Mouse (Mus musculus): Measurements from ENCODE around the gene Ankrd44. TPM values are rescaled to one million over a fixed set of nuclear protein-coding genes. Genes with fewer than 3 reads are reported as not detected.
A peak's percentile ranks its signal among the peaks of the same experiment; 100 is the strongest.

Gene Ankrd44
- polyA plus RNA-seq, 1 experiment from 2014 or later, result 10.5 TPM

GRCm38 (mm10) chr1:54791406-54791805, 134.8 kb downstream of the Ankrd44 start:
- H3K9ac ChIP-seq (ENCODE audit: low read length), result no peak overlapping the region
- no peak overlapping the region for H3K4me2 ChIP-seq (ENCODE audit: low read length)
- H3K27ac ChIP-seq (replicated peaks in 1 of 2; ENCODE audit: control insufficient read depth in 1 of 2, insufficient read depth in 1 of 2, low read depth in 2 of 2, low read length in 2 of 2), result no peak overlapping the region
- no peaks in the 10 kb centered on the region for H3K27me3 ChIP-seq (ENCODE audit: control insufficient read depth, insufficient read depth, low read length)
- no peak for ATAC-seq (ENCODE audit: insufficient number of reproducible peaks, insufficient read depth, low FRiP score, low read depth)
- H3K4me3 ChIP-seq (ENCODE audit: control insufficient read depth in 1 of 2, insufficient read depth in 1 of 2, low read depth in 1 of 2, low read length in 2 of 2), result no peak overlapping the region
- WGBS, result 67% methylated on average over 3 of the region's 3 CpGs
- peaks cover 4 to 11% of the 10 kb centered on the region in 2 experiments; a peak in 3 of 4 replicates for H3K4me1 ChIP-seq (ENCODE audit: control insufficient read depth in 2 of 2, insufficient read depth in 2 of 2, low read length in 2 of 2)
- H3K9me3 ChIP-seq (ENCODE audit: control insufficient read depth, low read length), result no peaks in the 10 kb centered on the region
- H3K36me3 ChIP-seq (ENCODE audit: control insufficient read depth, insufficient read depth, low read length), result no peaks in the 10 kb centered on the region

DNA sequence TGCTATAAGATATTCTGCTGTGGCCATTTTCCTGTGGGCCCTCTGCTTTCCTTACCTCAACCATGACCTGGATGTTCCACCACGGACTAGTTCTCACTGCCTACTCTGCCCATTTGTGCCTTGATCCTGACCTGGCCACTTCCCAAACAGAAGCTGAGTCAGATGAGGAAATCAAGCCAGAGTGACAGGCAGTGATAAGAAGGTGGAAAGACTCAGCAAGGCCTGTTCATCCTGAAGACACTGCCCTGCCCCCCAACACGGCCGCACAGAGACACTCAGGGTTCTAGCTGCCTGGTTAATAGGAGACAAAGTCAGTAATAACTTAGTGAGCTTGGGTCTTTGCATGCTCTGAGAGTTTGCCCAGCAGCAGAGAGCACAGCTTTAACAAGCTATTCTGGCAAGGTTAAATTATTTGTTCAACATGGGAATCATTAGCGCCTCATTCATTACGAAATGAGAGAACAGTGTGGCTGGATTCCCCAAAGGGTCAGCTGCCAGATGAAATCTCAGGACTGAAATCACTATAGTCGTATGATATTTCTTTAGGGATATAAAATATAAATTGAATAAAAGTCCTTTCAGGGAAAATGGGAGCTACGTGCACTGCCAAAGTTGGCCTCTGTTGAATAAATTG, 136.7 kb downstream of the Ankrd44 start:
- ATAC-seq (ENCODE audit: insufficient number of reproducible peaks, insufficient read depth, low FRiP score, low read depth), result no peak
- H3K27me3 ChIP-seq (ENCODE audit: control insufficient read depth, insufficient read depth, low read length), result no peaks in the 10 kb centered on the region
- no peak overlapping the region for H3K9ac ChIP-seq (ENCODE audit: low read length)
- H3K4me2 ChIP-seq (ENCODE audit: low read length), result no peak overlapping the region
- WGBS, result 54% methylated on average over 7 of the region's 7 CpGs
- no peaks in the 10 kb centered on the region for H3K36me3 ChIP-seq (ENCODE audit: control insufficient read depth, insufficient read depth, low read length)
- no peaks in the 10 kb centered on the region for H3K9me3 ChIP-seq (ENCODE audit: control insufficient read depth, low read length)
- H3K4me3 ChIP-seq (ENCODE audit: control insufficient read depth in 1 of 2, insufficient read depth in 1 of 2, low read depth in 1 of 2, low read length in 2 of 2), result no peak overlapping the region
- H3K27ac ChIP-seq (replicated peaks in 1 of 2; ENCODE audit: control insufficient read depth in 1 of 2, insufficient read depth in 1 of 2, low read depth in 2 of 2, low read length in 2 of 2), result no peak overlapping the region
- H3K4me1 ChIP-seq (ENCODE audit: control insufficient read depth in 2 of 2, insufficient read depth in 2 of 2, low read length in 2 of 2), result peaks cover 4 to 11% of the 10 kb centered on the region in 2 experiments; a peak in 3 of 4 replicates

- Histone ChIP-seq H3K9ac (ENCODE audit: low read length) (0 out of 2 replicates have a peak overlapping the region, but pooled peaks have one; percentile 11), H3K36me3 (ENCODE audit: control insufficient read depth, insufficient read depth, low read length) (no peaks in the 10 kb centered on the region), H3K27me3 (ENCODE audit: control insufficient read depth, insufficient read depth, low read length) (no peaks in the 10 kb centered on the region), H3K27ac (replicated peaks in 1 of 2; ENCODE audit: control insufficient read depth in 1 of 2, insufficient read depth in 1 of 2, low read depth in 2 of 2, low read length in 2 of 2) (no peak overlapping the region), H3K9me3 (ENCODE audit: control insufficient read depth, low read length) (no peaks in the 10 kb centered on the region), H3K4me1 (ENCODE audit: control insufficient read depth in 2 of 2, insufficient read depth in 2 of 2, low read length in 2 of 2) (peaks cover 4 to 11% of the 10 kb centered on the region in 2 experiments; a peak in 3 of 4 replicates), H3K4me2 (ENCODE audit: low read length) (no peak overlapping the region), H3K4me3 (ENCODE audit: control insufficient read depth in 1 of 2, insufficient read depth in 1 of 2, low read depth in 1 of 2, low read length in 2 of 2) (no peak overlapping the region)
- no peak for ATAC-seq (ENCODE audit: insufficient number of reproducible peaks, insufficient read depth, low FRiP score, low read depth)
- WGBS, result 58% methylated on average over 4 of the region's 4 CpGs
These were observed 137.8 kb downstream of the Ankrd44 start for GRCm38 (mm10) chr1:54788337-54788736.

DNA sequence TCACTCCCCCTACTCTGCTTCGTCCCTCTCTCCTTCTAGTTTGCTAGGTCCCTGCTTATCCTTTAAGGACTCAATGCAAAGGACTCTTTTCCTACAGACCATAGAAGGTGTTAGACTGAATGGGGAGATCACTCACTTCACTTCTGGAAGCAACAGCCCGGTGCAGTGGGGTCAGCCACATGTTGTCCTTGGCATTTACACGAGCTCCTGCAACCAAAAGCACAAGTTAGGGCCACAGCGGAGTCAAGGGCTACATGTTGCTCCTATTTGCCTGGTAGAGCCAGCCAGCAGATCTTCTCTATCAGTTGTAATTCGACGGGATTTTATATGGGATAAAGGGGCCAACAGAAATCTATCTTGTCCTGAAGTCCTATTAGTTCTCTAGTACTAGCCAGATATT, 148.0 kb downstream of the Ankrd44 start:
- H3K9ac ChIP-seq (ENCODE audit: low read length), result no peak overlapping the region
- no peaks in the 10 kb centered on the region for H3K27me3 ChIP-seq (ENCODE audit: control insufficient read depth, insufficient read depth, low read length)
- H3K4me2 ChIP-seq (ENCODE audit: low read length), result no peak overlapping the region
- no peak overlapping the region for H3K4me3 ChIP-seq (ENCODE audit: control insufficient read depth in 1 of 2, insufficient read depth in 1 of 2, low read depth in 1 of 2, low read length in 2 of 2)
- H3K9me3 ChIP-seq (ENCODE audit: control insufficient read depth, low read length), result no peaks in the 10 kb centered on the region
- WGBS, result 91% methylated on average over 6 of the region's 6 CpGs
- H3K27ac ChIP-seq (replicated peaks in 1 of 2; ENCODE audit: control insufficient read depth in 1 of 2, insufficient read depth in 1 of 2, low read depth in 2 of 2, low read length in 2 of 2), result no peak overlapping the region
- H3K36me3 ChIP-seq (ENCODE audit: control insufficient read depth, insufficient read depth, low read length), result no peaks in the 10 kb centered on the region
- ATAC-seq (ENCODE audit: insufficient number of reproducible peaks, insufficient read depth, low FRiP score, low read depth), result no peak
- peaks cover 3 to 4% of the 10 kb centered on the region in 2 experiments; a peak in 2 of 4 replicates for H3K4me1 ChIP-seq (ENCODE audit: control insufficient read depth in 2 of 2, insufficient read depth in 2 of 2, low read length in 2 of 2)

GRCm38 (mm10) chr1:54777104-54777503, 149.1 kb downstream of the Ankrd44 start:
- Histone ChIP-seq H3K4me2 (ENCODE audit: low read length) (no peak overlapping the region), H3K36me3 (ENCODE audit: control insufficient read depth, insufficient read depth, low read length) (no peaks in the 10 kb centered on the region), H3K9ac (ENCODE audit: low read length) (no peak overlapping the region), H3K27me3 (ENCODE audit: control insufficient read depth, insufficient read depth, low read length) (no peaks in the 10 kb centered on the region), H3K4me1 (ENCODE audit: control insufficient read depth in 2 of 2, insufficient read depth in 2 of 2, low read length in 2 of 2) (peaks cover 3 to 4% of the 10 kb centered on the region in 2 experiments; a peak in 2 of 4 replicates), H3K4me3 (ENCODE audit: control insufficient read depth in 1 of 2, insufficient read depth in 1 of 2, low read depth in 1 of 2, low read length in 2 of 2) (no peak overlapping the region), H3K27ac (replicated peaks in 1 of 2; ENCODE audit: control insufficient read depth in 1 of 2, insufficient read depth in 1 of 2, low read depth in 2 of 2, low read length in 2 of 2) (no peak overlapping the region), H3K9me3 (ENCODE audit: control insufficient read depth, low read length) (no peaks in the 10 kb centered on the region)
- no peak for ATAC-seq (ENCODE audit: insufficient number of reproducible peaks, insufficient read depth, low FRiP score, low read depth)
- WGBS, result 22% methylated on average over 6 of the region's 6 CpGs

GRCm38 (mm10) chr1:54776116-54776515, 150.1 kb downstream of the Ankrd44 start:
- WGBS, result 58% methylated on average over 8 of the region's 8 CpGs
- H3K4me1 ChIP-seq (ENCODE audit: control insufficient read depth in 2 of 2, insufficient read depth in 2 of 2, low read length in 2 of 2), result peaks cover 3 to 4% of the 10 kb centered on the region in 2 experiments; a peak in 2 of 4 replicates
- H3K27ac ChIP-seq (replicated peaks in 1 of 2; ENCODE audit: control insufficient read depth in 1 of 2, insufficient read depth in 1 of 2, low read depth in 2 of 2, low read length in 2 of 2), result no peak overlapping the region
- H3K9ac ChIP-seq (ENCODE audit: low read length), result no peak overlapping the region
- ATAC-seq (ENCODE audit: insufficient number of reproducible peaks, insufficient read depth, low FRiP score, low read depth), result no peak
- no peak overlapping the region for H3K4me2 ChIP-seq (ENCODE audit: low read length)
- H3K36me3 ChIP-seq (ENCODE audit: control insufficient read depth, insufficient read depth, low read length), result no peaks in the 10 kb centered on the region
- no peak overlapping the region for H3K4me3 ChIP-seq (ENCODE audit: control insufficient read depth in 1 of 2, insufficient read depth in 1 of 2, low read depth in 1 of 2, low read length in 2 of 2)
- H3K9me3 ChIP-seq (ENCODE audit: control insufficient read depth, low read length), result peaks cover 3% of the 10 kb centered on the region; the same call in 1 of the 2 replicates
- no peaks in the 10 kb centered on the region for H3K27me3 ChIP-seq (ENCODE audit: control insufficient read depth, insufficient read depth, low read length)

GRCm38 (mm10) chr1:54772843-54773242, 153.3 kb downstream of the Ankrd44 start:
- Histone ChIP-seq H3K36me3 (ENCODE audit: control insufficient read depth, insufficient read depth, low read length) (no peaks in the 10 kb centered on the region), H3K27me3 (ENCODE audit: control insufficient read depth, insufficient read depth, low read length) (no peaks in the 10 kb centered on the region), H3K9ac (ENCODE audit: low read length) (no peak overlapping the region), H3K4me2 (ENCODE audit: low read length) (no peak overlapping the region), H3K27ac (replicated peaks in 1 of 2; ENCODE audit: control insufficient read depth in 1 of 2, insufficient read depth in 1 of 2, low read depth in 2 of 2, low read length in 2 of 2) (no peak overlapping the region), H3K4me3 (ENCODE audit: control insufficient read depth in 1 of 2, insufficient read depth in 1 of 2, low read depth in 1 of 2, low read length in 2 of 2) (no peak overlapping the region), H3K4me1 (ENCODE audit: control insufficient read depth in 2 of 2, insufficient read depth in 2 of 2, low read length in 2 of 2) (peaks cover 3 to 4% of the 10 kb centered on the region in 2 experiments; a peak in 2 of 4 replicates), H3K9me3 (ENCODE audit: control insufficient read depth, low read length) (peaks cover 7% of the 10 kb centered on the region; the same call in 1 of the 2 replicates)
- ATAC-seq (ENCODE audit: insufficient number of reproducible peaks, insufficient read depth, low FRiP score, low read depth), result no peak
- 89% methylated on average over 5 of the region's 5 CpGs for WGBS

DNA sequence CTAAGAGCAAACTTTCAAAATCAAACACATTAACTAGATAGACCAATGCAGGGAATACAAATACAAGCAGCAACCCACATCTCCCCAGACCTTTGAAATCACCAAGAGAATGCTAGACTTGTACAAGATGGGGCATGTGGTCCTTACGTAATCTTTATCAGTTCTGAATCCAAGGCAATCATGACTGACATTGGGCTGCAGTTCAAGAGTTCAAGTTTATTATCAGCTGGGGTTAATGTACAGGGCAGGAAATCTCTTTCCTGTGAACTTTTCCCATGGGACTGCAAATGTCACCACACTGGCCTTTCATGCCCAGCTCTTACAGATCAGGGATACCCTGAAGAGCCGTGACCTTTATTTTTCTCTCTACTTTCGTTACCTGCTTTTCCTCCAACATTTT, 154.7 kb downstream of the Ankrd44 start:
- no peak overlapping the region for H3K4me2 ChIP-seq (ENCODE audit: low read length)
- no peak overlapping the region for H3K27ac ChIP-seq (replicated peaks in 1 of 2; ENCODE audit: control insufficient read depth in 1 of 2, insufficient read depth in 1 of 2, low read depth in 2 of 2, low read length in 2 of 2)
- no peak overlapping the region for H3K9ac ChIP-seq (ENCODE audit: low read length)
- H3K9me3 ChIP-seq (ENCODE audit: control insufficient read depth, low read length), result peaks cover 7% of the 10 kb centered on the region; the same call in 1 of the 2 replicates
- 81% methylated on average over 3 of the region's 3 CpGs for WGBS
- no peak overlapping the region for H3K4me3 ChIP-seq (ENCODE audit: control insufficient read depth in 1 of 2, insufficient read depth in 1 of 2, low read depth in 1 of 2, low read length in 2 of 2)
- no peaks in the 10 kb centered on the region for H3K4me1 ChIP-seq (ENCODE audit: control insufficient read depth in 2 of 2, insufficient read depth in 2 of 2, low read length in 2 of 2)
- ATAC-seq (ENCODE audit: insufficient number of reproducible peaks, insufficient read depth, low FRiP score, low read depth), result no peak
- H3K27me3 ChIP-seq (ENCODE audit: control insufficient read depth, insufficient read depth, low read length), result no peaks in the 10 kb centered on the region
- H3K36me3 ChIP-seq (ENCODE audit: control insufficient read depth, insufficient read depth, low read length), result no peaks in the 10 kb centered on the region

All from heart, embryonic 14.5 days (tissue).